ENCODE assay signal across 18 mouse cellular contexts in the genomic region with DNA sequence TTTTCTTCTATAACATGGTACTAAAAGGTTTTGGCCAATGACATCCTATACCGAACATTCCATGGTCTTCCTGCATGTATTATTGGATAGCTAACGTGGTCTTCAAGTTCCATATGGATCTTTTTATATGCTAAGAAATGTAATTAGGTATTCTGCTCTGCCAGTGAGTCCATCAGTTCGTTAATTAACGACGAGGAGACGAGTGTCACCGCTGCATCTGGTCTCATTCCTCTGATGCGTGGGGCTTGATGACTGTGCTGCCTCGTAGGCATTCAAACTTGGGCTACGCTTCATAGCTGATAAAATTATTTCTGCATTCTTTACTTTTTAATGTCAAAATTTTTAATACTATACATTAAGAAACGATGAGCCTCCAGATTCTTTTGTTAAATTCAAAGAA.
"Had no signal": no experiment of that assay in that cellular context is flagged by ENCODE, and none has a peak within 500 bp of the region (broad histone marks: within the 10 kb centered on the region; RNA-seq: fewer than 3 reads in every experiment).

No protein-coding gene starts in this region.

- H3K4me2 ChIP-seq: lung, embryonic 14.5 days; midbrain, embryonic 12.5 days; neural tube, embryonic 13.5 days; neural tube, embryonic 15.5 days had no signal

- H3K4me1 ChIP-seq: midbrain, embryonic 10.5 days; midbrain, embryonic 12.5 days; neural tube, embryonic 13.5 days; neural tube, embryonic 15.5 days had no signal

- H3K36me3 ChIP-seq: midbrain, embryonic 10.5 days; midbrain, embryonic 12.5 days; neural tube, embryonic 13.5 days; neural tube, embryonic 15.5 days had no signal

- H3K27me3 ChIP-seq: midbrain, embryonic 12.5 days; neural tube, embryonic 13.5 days; neural tube, embryonic 15.5 days had no signal

- H3K9ac ChIP-seq: liver, embryonic 14.5 days; lung, embryonic 14.5 days; midbrain, embryonic 12.5 days; neural tube, embryonic 13.5 days; neural tube, embryonic 15.5 days had no signal

- H3K27ac ChIP-seq: liver, embryonic 14.5 days; midbrain, embryonic 10.5 days; midbrain, embryonic 12.5 days; neural tube, embryonic 13.5 days; neural tube, embryonic 15.5 days had no signal

- H3K4me3 ChIP-seq: midbrain, embryonic 10.5 days; midbrain, embryonic 12.5 days; myocyte; neural tube, embryonic 13.5 days; neural tube, embryonic 15.5 days had no signal

- H3K9me3 ChIP-seq: midbrain, embryonic 10.5 days; midbrain, embryonic 12.5 days; neural tube, embryonic 13.5 days; neural tube, embryonic 15.5 days had no signal

- DNase-seq: lung, adult 18-20 months; lung, embryonic 14.5 days; lung, postnatal 10 days; lung, postnatal 4 days; retina, postnatal 1 day; right cerebral cortex, adult 18-20 months; right cerebral cortex, postnatal 25 days; right cerebral cortex, postnatal 4 days; spleen, adult 18-20 months; thymus, adult 2 months; thymus, postnatal 25 days; thymus, postnatal 4 days had no signal
